Mouse (Mus musculus) forebrain, embryonic 13.5 days (tissue): ENCODE data around the gene C2cd4a. TPM values are rescaled to one million over a fixed set of nuclear protein-coding genes. Genes with fewer than 3 reads are reported as not detected.

Source experiments
- ATAC-seq: fragments of 200-750 bp; cut with Nextera tagmentation; 2 replicates; pipeline ENCODE4 v1.8.0; 2017
- H3K27ac ChIP-seq: fragments of 300-500 bp; sonication (generic); 2 replicates; pipeline ENCODE4 v1.5.1; 2015; ENCODE audit warnings: inconsistent platforms, mild to moderate bottlenecking, moderate library complexity
- H3K27me3 ChIP-seq: fragments of 300-500 bp; sonication (generic); 2 replicates; pipeline ENCODE4 v1.6.1; 2015; ENCODE audit warnings: mild to moderate bottlenecking, inconsistent platforms
- H3K36me3 ChIP-seq: fragments of 300-500 bp; sonication (generic); 2 replicates; pipeline ENCODE4 v1.6.1; 2015; ENCODE audit warnings: mild to moderate bottlenecking, inconsistent platforms; ENCODE audit not compliant: poor library complexity, severe bottlenecking
- H3K4me1 ChIP-seq: fragments of 300-500 bp; sonication (generic); 2 replicates; pipeline ENCODE4 v1.6.1; 2015; ENCODE audit warnings: inconsistent platforms
- H3K4me2 ChIP-seq: fragments of 300-500 bp; sonication (generic); 2 replicates; pipeline ENCODE4 v1.6.1; 2015; ENCODE audit warnings: inconsistent platforms, mild to moderate bottlenecking, moderate library complexity
- H3K4me3 ChIP-seq: fragments of 300-500 bp; sonication (generic); 2 replicates; pipeline ENCODE4 v1.5.1; 2015; ENCODE audit warnings: mild to moderate bottlenecking, inconsistent platforms
- H3K9ac ChIP-seq: fragments of 300-500 bp; sonication (generic); 2 replicates; pipeline ENCODE4 v1.6.1; 2015; ENCODE audit warnings: mild to moderate bottlenecking, inconsistent platforms
- H3K9me3 ChIP-seq: fragments of 300-500 bp; sonication (generic); replicated peaks from 2 replicates; pipeline ENCODE4 v1.6.1; 2016; ENCODE audit warnings: inconsistent platforms
- WGBS: fragments of 180-500 bp; shearing (Covaris S2); methylation state at CpG from one replicate; pipeline ENCODE4 v1.1.7; 2015; 5-methylcytosine and 5-hydroxymethylcytosine counted together
- polyA plus RNA-seq: library from polyadenylated mRNA; unstranded; fragments of >200 nt; fragmentation: Nextera tagmentation; extraction: Ambion mirVana; gene quantifications from 2 replicates; pipeline ENCODE4 v1.2.1, GENCODE M21; 2015

The C2cd4a gene
- polyA plus RNA-seq, 1 experiment from 2014 or later = not detected

GRCm38 (mm10) chr9:67807000-67807399 is 25.1 kb downstream of the C2cd4a start:
- Histone ChIP-seq H3K4me3 (no peak overlapping the region), H3K27me3 (no peaks in the 10 kb centered on the region), H3K9ac (no peak overlapping the region), H3K9me3 (no peaks in the 10 kb centered on the region), H3K4me1 (no peaks in the 10 kb centered on the region), H3K36me3 (no peaks in the 10 kb centered on the region), H3K4me2 (no peak overlapping the region), H3K27ac (no peak overlapping the region)
- 72% methylated on average over 5 of the region's 5 CpGs for WGBS
- ATAC-seq = no peak

GRCm38 (mm10) chr9:67802241-67802640 is 29.9 kb downstream of the C2cd4a start:
- Histone ChIP-seq H3K9me3 (no peaks in the 10 kb centered on the region), H3K4me1 (no peaks in the 10 kb centered on the region), H3K4me3 (no peak overlapping the region), H3K36me3 (no peaks in the 10 kb centered on the region), H3K27ac (no peak overlapping the region), H3K9ac (no peak overlapping the region), H3K27me3 (no peaks in the 10 kb centered on the region), H3K4me2 (no peak overlapping the region)
- no peak for ATAC-seq
- WGBS = 25% methylated on average over 6 of the region's 6 CpGs

GRCm38 (mm10) chr9:67799078-67799819 is 32.9 kb downstream of the C2cd4a start:
- no peak for ATAC-seq
- WGBS = 67% methylated on average over 14 of the region's 14 CpGs

GRCm38 (mm10) chr9:67795205-67795675 is 36.9 kb downstream of the C2cd4a start:
- peak overlapping the region; percentile 44 for H3K4me2 ChIP-seq
- no peaks in the 10 kb centered on the region for H3K9me3 ChIP-seq
- no peaks in the 10 kb centered on the region for H3K36me3 ChIP-seq
- H3K9ac ChIP-seq = peak overlapping the region; percentile 12; the same call in 1 of the 2 replicates
- peak; percentile 81 for ATAC-seq
- WGBS = 21% methylated on average over 14 of the region's 14 CpGs
- peak overlapping the region; percentile 80 for H3K27ac ChIP-seq
- H3K4me1 ChIP-seq = peaks cover 31% of the 10 kb centered on the region
- H3K4me3 ChIP-seq = no peak overlapping the region
- H3K27me3 ChIP-seq = no peaks in the 10 kb centered on the region

More at GRCm38 (mm10) chr9:67799078-67799819, 32.9 kb downstream of the C2cd4a start:
- Histone ChIP-seq H3K27me3 (no peaks in the 10 kb centered on the region), H3K36me3 (no peaks in the 10 kb centered on the region), H3K27ac (no peak overlapping the region), H3K9me3 (no peaks in the 10 kb centered on the region), H3K9ac (no peak overlapping the region), H3K4me3 (no peak overlapping the region), H3K4me1 (peaks cover 24% of the 10 kb centered on the region), H3K4me2 (no peak overlapping the region)

GRCm38 (mm10) chr9:67794668-67795067 is 37.5 kb downstream of the C2cd4a start:
- Histone ChIP-seq H3K9ac (no peak overlapping the region), H3K36me3 (no peaks in the 10 kb centered on the region), H3K4me1 (peaks cover 31% of the 10 kb centered on the region), H3K27ac (peak overlapping the region; percentile 80), H3K9me3 (no peaks in the 10 kb centered on the region), H3K4me2 (0 out of 2 replicates have a peak overlapping the region, but pooled peaks have one; percentile 44), H3K27me3 (no peaks in the 10 kb centered on the region), H3K4me3 (no peak overlapping the region)
- WGBS = 85% methylated on average over 4 of the region's 4 CpGs
- 0 out of 2 replicates have a peak, but pooled peaks have one; percentile 44 for ATAC-seq

GRCm38 (mm10) chr9:67794216-67794615 is 37.9 kb downstream of the C2cd4a start:
- H3K4me2 ChIP-seq = no peak overlapping the region
- H3K9ac ChIP-seq = no peak overlapping the region
- no peaks in the 10 kb centered on the region for H3K9me3 ChIP-seq
- 78% methylated on average over 1 of the region's 1 CpGs for WGBS
- peaks cover 31% of the 10 kb centered on the region for H3K4me1 ChIP-seq
- peak overlapping the region; percentile 80 for H3K27ac ChIP-seq
- no peak overlapping the region for H3K4me3 ChIP-seq
- H3K36me3 ChIP-seq = no peaks in the 10 kb centered on the region
- no peaks in the 10 kb centered on the region for H3K27me3 ChIP-seq
- 0 out of 2 replicates have a peak, but pooled peaks have one; percentile 23 for ATAC-seq

- Histone ChIP-seq H3K36me3 (no peaks in the 10 kb centered on the region), H3K4me2 (no peak overlapping the region), H3K4me1 (peaks cover 31% of the 10 kb centered on the region), H3K9me3 (no peaks in the 10 kb centered on the region), H3K27ac (0 out of 2 replicates have a peak overlapping the region, but pooled peaks have one; percentile 4), H3K4me3 (no peak overlapping the region), H3K9ac (no peak overlapping the region), H3K27me3 (no peaks in the 10 kb centered on the region)
- 86% methylated on average over 6 of the region's 6 CpGs for WGBS
- ATAC-seq = no peak
Observed at GRCm38 (mm10) chr9:67793501-67793900, 38.6 kb downstream of the C2cd4a start.

- H3K27ac ChIP-seq = no peak overlapping the region
- 73% methylated on average over 5 of the region's 5 CpGs for WGBS
- no peaks in the 10 kb centered on the region for H3K36me3 ChIP-seq
- H3K4me2 ChIP-seq = no peak overlapping the region
- no peak for ATAC-seq
- no peaks in the 10 kb centered on the region for H3K9me3 ChIP-seq
- H3K4me1 ChIP-seq = peaks cover 31% of the 10 kb centered on the region
- H3K4me3 ChIP-seq = no peak overlapping the region
- H3K27me3 ChIP-seq = no peaks in the 10 kb centered on the region
- H3K9ac ChIP-seq = no peak overlapping the region
Observed at GRCm38 (mm10) chr9:67792405-67792804, 39.7 kb downstream of the C2cd4a start.

GRCm38 (mm10) chr9:67787671-67788070 is 44.5 kb downstream of the C2cd4a start:
- 61% methylated on average over 6 of the region's 6 CpGs for WGBS

GRCm38 (mm10) chr9:67786311-67786710 is 45.8 kb downstream of the C2cd4a start:
- Histone ChIP-seq H3K4me1 (no peaks in the 10 kb centered on the region), H3K9me3 (no peaks in the 10 kb centered on the region), H3K27me3 (no peaks in the 10 kb centered on the region), H3K9ac (no peak overlapping the region), H3K4me3 (no peak overlapping the region), H3K36me3 (no peaks in the 10 kb centered on the region), H3K4me2 (no peak overlapping the region), H3K27ac (no peak overlapping the region)
- ATAC-seq = no peak
- 89% methylated on average over 7 of the region's 7 CpGs for WGBS

More at GRCm38 (mm10) chr9:67787671-67788070, 44.5 kb downstream of the C2cd4a start:
- Histone ChIP-seq H3K27me3 (no peaks in the 10 kb centered on the region), H3K36me3 (no peaks in the 10 kb centered on the region), H3K4me1 (no peaks in the 10 kb centered on the region), H3K4me3 (no peak overlapping the region), H3K9ac (no peak overlapping the region), H3K4me2 (no peak overlapping the region), H3K9me3 (no peaks in the 10 kb centered on the region), H3K27ac (no peak overlapping the region)
- no peak for ATAC-seq

- ATAC-seq = no peak
- no peak overlapping the region for H3K9ac ChIP-seq
- no peak overlapping the region for H3K4me3 ChIP-seq
- H3K27ac ChIP-seq = no peak overlapping the region
- H3K4me2 ChIP-seq = no peak overlapping the region
- no peaks in the 10 kb centered on the region for H3K4me1 ChIP-seq
- H3K36me3 ChIP-seq = no peaks in the 10 kb centered on the region
- no peaks in the 10 kb centered on the region for H3K27me3 ChIP-seq
- no peaks in the 10 kb centered on the region for H3K9me3 ChIP-seq
Observed at GRCm38 (mm10) chr9:67783925-67784324, 48.2 kb downstream of the C2cd4a start.

- no peaks in the 10 kb centered on the region for H3K27me3 ChIP-seq
- WGBS = 90% methylated on average over 3 of the region's 3 CpGs
- no peak overlapping the region for H3K9ac ChIP-seq
- H3K4me3 ChIP-seq = no peak overlapping the region
- peaks cover 3% of the 10 kb centered on the region for H3K4me1 ChIP-seq
- no peak overlapping the region for H3K4me2 ChIP-seq
- no peak overlapping the region for H3K27ac ChIP-seq
- no peaks in the 10 kb centered on the region for H3K36me3 ChIP-seq
- no peaks in the 10 kb centered on the region for H3K9me3 ChIP-seq
- ATAC-seq = no peak
Observed at GRCm38 (mm10) chr9:67783464-67783863, 48.7 kb downstream of the C2cd4a start.
